In the genomic region with DNA sequence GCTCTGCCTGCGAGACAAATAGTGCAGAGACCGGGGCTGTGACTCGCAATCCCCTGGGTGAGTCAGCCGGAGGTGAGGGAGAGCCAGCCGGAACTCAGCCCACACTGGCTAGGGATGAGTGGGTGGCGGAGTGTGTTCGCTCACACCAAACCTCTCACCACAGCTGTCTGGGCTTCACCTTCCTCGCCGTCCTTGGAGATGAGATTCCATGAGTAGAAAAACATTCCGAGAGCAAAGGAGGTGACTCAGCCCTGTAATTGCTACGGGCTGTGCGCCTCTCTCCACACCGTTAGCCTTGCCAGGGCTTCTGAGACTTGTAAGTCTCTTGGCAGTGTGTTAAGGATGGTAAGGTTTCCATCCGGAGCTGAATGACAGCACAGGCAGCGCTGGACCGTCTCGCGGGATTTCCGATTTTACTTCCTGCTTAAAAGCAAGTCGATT, we compare ENCODE assay signal across 9 mouse cellular contexts.
A peak's percentile ranks its signal among the peaks of the same experiment; 100 is the strongest.
DNase-seq lines count a peak whose midpoint lies in the region; TF ChIP-seq lines count a peak whose summit lies in the region.
"Had no signal": no experiment of that assay in that cellular context is flagged by ENCODE, and none has a peak within 500 bp of the region (broad histone marks: within the 10 kb centered on the region; RNA-seq: fewer than 3 reads in every experiment).

No protein-coding gene starts in this region.

- no peaks in the 10 kb centered on the region for H3K79me2 ChIP-seq in myocyte (ENCODE audit: control insufficient read depth, insufficient read depth)

- H3K36me3 ChIP-seq in myocyte (ENCODE audit: control insufficient read depth, insufficient read depth): no peaks in the 10 kb centered on the region
- H3K36me3 ChIP-seq: liver, embryonic 15.5 days had no signal

- peak; percentile 85 for TF ChIP-seq POLR2A in myocyte (IDR thresholded peaks at IDR 0.05; ENCODE audit: insufficient read length, low read depth)

- peak; percentile 6 for DNase-seq in kidney, postnatal 14 days
- DNase-seq in kidney, adult 9 months: no peak
- peak; percentile 10 to 19 for DNase-seq in adrenal gland, postnatal 36 days
- DNase-seq in heart, adult 8-10 months (ENCODE audit: low spot score): peak; percentile 7
- no peak for DNase-seq in spleen, postnatal 36 days (ENCODE audit: low spot score in 2 of 2)
- no peak for DNase-seq in cerebellum, postnatal 25 days
- no peak for DNase-seq in urinary bladder, postnatal 25 days (ENCODE audit: low spot score)

- H3K4me3 ChIP-seq in myocyte: peak overlapping the region; percentile 34
- H3K4me3 ChIP-seq: liver, embryonic 15.5 days had no signal

- H3ac ChIP-seq in myocyte (ENCODE audit: control insufficient read depth, insufficient read length): no peak overlapping the region

- no peaks in the 10 kb centered on the region for H3K27me3 ChIP-seq in myocyte (ENCODE audit: control insufficient read depth, insufficient read depth, insufficient read length)
- H3K27me3 ChIP-seq: liver, embryonic 15.5 days had no signal

- peak overlapping the region; percentile 100 for H3K4me2 ChIP-seq in myocyte (ENCODE audit: low read depth)
- H3K4me2 ChIP-seq: liver, embryonic 15.5 days had no signal

TF ChIP-seq in myocyte, 11 proteins besides CTCF, POLR2A, EP300 and RAD21:
- TF ChIP-seq E2F4 (IDR thresholded peaks at IDR 0.05; ENCODE audit: insufficient read depth): no peak
- peak; percentile 48 for TF ChIP-seq TCF12 (IDR thresholded peaks at IDR 0.05; ENCODE audit: insufficient read depth, poor library complexity, severe bottlenecking)
- no peak for TF ChIP-seq SRF (IDR thresholded peaks at IDR 0.05; ENCODE audit: control insufficient read depth, insufficient read length, low read depth)
- TF ChIP-seq MYOG (IDR thresholded peaks at IDR 0.05; ENCODE audit: control insufficient read depth in 1 of 3, insufficient read depth in 1 of 3, insufficient read length in 2 of 3, low read depth in 2 of 3): peak; percentile 51 to 87 (median 60)
- no peak for TF ChIP-seq REST (IDR thresholded peaks at IDR 0.05; ENCODE audit: insufficient read depth, insufficient read length)
- TF ChIP-seq MAX (IDR thresholded peaks at IDR 0.05; ENCODE audit: low read depth): no peak
- TF ChIP-seq CEBPB (IDR thresholded peaks at IDR 0.05; ENCODE audit: insufficient read depth, poor library complexity, severe bottlenecking): no peak
- TF ChIP-seq MYOD1 (IDR thresholded peaks at IDR 0.05; ENCODE audit: control insufficient read depth in 1 of 3, insufficient read length in 2 of 3, low read depth in 2 of 3): peak in 2 of 3 experiments; percentile 80 to 94
- peak; percentile 80 for TF ChIP-seq POLR2AphosphoS2 (IDR thresholded peaks at IDR 0.05; ENCODE audit: insufficient read length, low read depth)
- TF ChIP-seq USF1 (IDR thresholded peaks at IDR 0.05; ENCODE audit: low read depth): no peak
- TF ChIP-seq TCF3 (IDR thresholded peaks at IDR 0.05; ENCODE audit: insufficient read length, low read depth): peak; percentile 63

Comparison
In these comparisons a context has a peak if more than half of its experiments do, and no peak if none do; other contexts are left out.
1. DNase-seq: peak in kidney, postnatal 14 days (single experiment), adrenal gland, postnatal 36 days (2 of 2) and heart, adult 8-10 months (single experiment); none in kidney, adult 9 months (single experiment), spleen, postnatal 36 days (0 of 2), cerebellum, postnatal 25 days (0 of 2) and urinary bladder, postnatal 25 days (single experiment).